ENCODE assay signal across 9 mouse cellular contexts in genomic region chr17:78272713-78273483, GRCm38 (mm10).
DNase-seq lines count a peak whose midpoint lies in the region; ATAC-seq and TF ChIP-seq lines count a peak whose summit lies in the region.
"Had no signal": no experiment of that assay in that cellular context is flagged by ENCODE, and none has a peak within 500 bp of the region (broad histone marks: within the 10 kb centered on the region; RNA-seq: fewer than 3 reads in every experiment).

No protein-coding gene starts in this region.

- H3K9ac ChIP-seq in embryonic facial prominence, embryonic 11.5 days (replicated peaks; ENCODE audit: low read length): no peak overlapping the region; the same call in 1 of the 2 replicates
- H3K9ac ChIP-seq in heart, embryonic 15.5 days: no peak overlapping the region
- H3K9ac ChIP-seq in limb, embryonic 15.5 days: no peak overlapping the region

- peak overlapping the region; percentile 20; the same call in 1 of the 2 replicates for H3K27ac ChIP-seq in left cerebral cortex, adult 2 months
- H3K27ac ChIP-seq in embryonic facial prominence, embryonic 11.5 days (replicated peaks; ENCODE audit: low read depth, low read length): no peak overlapping the region; the same call in 1 of the 2 replicates
- peak overlapping the region; percentile 66; the same call in 1 of the 2 replicates for H3K27ac ChIP-seq in heart, embryonic 15.5 days
- H3K27ac ChIP-seq in limb, embryonic 15.5 days: peak overlapping the region; percentile 51

- H3K36me3 ChIP-seq in embryonic facial prominence, embryonic 11.5 days (replicated peaks; ENCODE audit: control insufficient read depth, insufficient read depth, low read depth, low read length): no peaks in the 10 kb centered on the region
- no peaks in the 10 kb centered on the region for H3K36me3 ChIP-seq in heart, embryonic 15.5 days
- no peaks in the 10 kb centered on the region for H3K36me3 ChIP-seq in limb, embryonic 15.5 days

- no peak overlapping the region for H3K4me2 ChIP-seq in embryonic facial prominence, embryonic 11.5 days (ENCODE audit: low read depth, low read length)
- no peak overlapping the region for H3K4me2 ChIP-seq in heart, embryonic 15.5 days
- H3K4me2 ChIP-seq in limb, embryonic 15.5 days: no peak overlapping the region
- H3K4me2 ChIP-seq: liver, embryonic 11.5 days had no signal

- no peaks in the 10 kb centered on the region for H3K27me3 ChIP-seq in embryonic facial prominence, embryonic 11.5 days (ENCODE audit: control insufficient read depth, insufficient read depth, low read length)
- no peaks in the 10 kb centered on the region for H3K27me3 ChIP-seq in heart, embryonic 15.5 days
- H3K27me3 ChIP-seq in limb, embryonic 15.5 days: no peaks in the 10 kb centered on the region

- H3K4me1 ChIP-seq in embryonic facial prominence, embryonic 11.5 days (ENCODE audit: control insufficient read depth, insufficient read depth, low read length): peaks cover 2% of the 10 kb centered on the region; the same call in 1 of the 2 replicates
- H3K4me1 ChIP-seq in heart, embryonic 15.5 days (replicated peaks): peaks cover 12% of the 10 kb centered on the region; the same call in 1 of the 2 replicates
- peaks cover 21% of the 10 kb centered on the region for H3K4me1 ChIP-seq in limb, embryonic 15.5 days

- WGBS in embryonic facial prominence, embryonic 11.5 days: 58% methylated on average over 8 of the region's 8 CpGs
- WGBS in heart, embryonic 15.5 days: 62% methylated on average over 8 of the region's 8 CpGs
- WGBS in limb, embryonic 15.5 days: 39% methylated on average over 8 of the region's 8 CpGs

- H3K9me3 ChIP-seq in embryonic facial prominence, embryonic 11.5 days (replicated peaks; ENCODE audit: control insufficient read depth, low read length): no peaks in the 10 kb centered on the region
- H3K9me3 ChIP-seq in heart, embryonic 15.5 days (replicated peaks): no peaks in the 10 kb centered on the region
- no peaks in the 10 kb centered on the region for H3K9me3 ChIP-seq in limb, embryonic 15.5 days

- intact Hi-C loops in left cerebral cortex, adult 2 months (cut with DNase I): no loop called here
- intact Hi-C loops in left cerebral cortex, postnatal 25 days (cut with DNase I): no loop called here

- no peak for TF ChIP-seq CTCF in left cerebral cortex, adult 2 months (IDR thresholded peaks at IDR 0.05)

- H3K4me3 ChIP-seq in left cerebral cortex, adult 2 months: no peak overlapping the region
- no peak overlapping the region for H3K4me3 ChIP-seq in embryonic facial prominence, embryonic 11.5 days (ENCODE audit: low read depth, low read length)
- H3K4me3 ChIP-seq in heart, embryonic 15.5 days: no peak overlapping the region
- H3K4me3 ChIP-seq in limb, embryonic 15.5 days: no peak overlapping the region

- 0 out of 2 replicates have a peak, but pooled peaks have one; percentile 49 for ATAC-seq in embryonic facial prominence, embryonic 11.5 days (replicated peaks; ENCODE audit: insufficient number of reproducible peaks, low FRiP score, low TSS enrichment, low read depth)
- no peak for ATAC-seq in heart, embryonic 15.5 days (replicated peaks; ENCODE audit: insufficient number of reproducible peaks, insufficient read depth, low FRiP score, low read depth)
- no peak for ATAC-seq in limb, embryonic 15.5 days (ENCODE audit: insufficient number of reproducible peaks, low FRiP score, low TSS enrichment, low read depth)
- no peak for ATAC-seq in granulocyte monocyte progenitor cell, adult 5-6 weeks (replicated peaks; ENCODE audit: poor library complexity, severe bottlenecking)
- ATAC-seq: hindbrain, embryonic 16.5 days had no signal

- no peak for DNase-seq in left cerebral cortex, adult 2 months (ENCODE audit: extremely low spot score in 1 of 2, low spot score in 2 of 2)
- no peak for DNase-seq in left cerebral cortex, postnatal 25 days (ENCODE audit: low spot score in 2 of 2)
- no peak for DNase-seq in embryonic facial prominence, embryonic 11.5 days (ENCODE audit: low spot score)
- no peak for DNase-seq in spleen, postnatal 10 days (ENCODE audit: low spot score in 2 of 2)
